Mouse (Mus musculus) thymus, postnatal 4 days (tissue): ENCODE measurements around the gene Slc41a2.

Experiments
- DNase-seq: peaks from one replicate; pipeline ENCODE4 v3.0.0; 2021

Gene Slc41a2

DNA sequence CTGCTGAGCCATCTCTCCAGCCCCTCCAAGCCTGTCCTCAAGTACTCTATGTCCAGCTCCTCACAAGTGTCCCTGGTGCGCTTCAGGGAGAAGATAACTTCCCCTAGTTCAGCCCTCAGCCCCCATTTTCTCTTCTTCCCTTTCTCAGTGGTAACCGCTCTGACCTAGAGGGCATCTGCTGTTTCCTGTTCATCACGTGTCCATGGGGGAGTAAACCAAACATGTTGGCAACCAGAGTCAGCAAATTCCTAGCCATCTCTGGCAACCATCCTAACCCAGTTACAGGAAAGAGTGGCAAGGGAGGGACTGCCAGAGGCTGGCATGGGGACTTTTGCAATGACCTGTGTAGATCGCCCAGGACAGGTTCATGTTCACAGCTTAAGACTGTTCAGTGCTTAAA lies 36.0 kb downstream of the Slc41a2 start:
- no peak for DNase-seq

DNA sequence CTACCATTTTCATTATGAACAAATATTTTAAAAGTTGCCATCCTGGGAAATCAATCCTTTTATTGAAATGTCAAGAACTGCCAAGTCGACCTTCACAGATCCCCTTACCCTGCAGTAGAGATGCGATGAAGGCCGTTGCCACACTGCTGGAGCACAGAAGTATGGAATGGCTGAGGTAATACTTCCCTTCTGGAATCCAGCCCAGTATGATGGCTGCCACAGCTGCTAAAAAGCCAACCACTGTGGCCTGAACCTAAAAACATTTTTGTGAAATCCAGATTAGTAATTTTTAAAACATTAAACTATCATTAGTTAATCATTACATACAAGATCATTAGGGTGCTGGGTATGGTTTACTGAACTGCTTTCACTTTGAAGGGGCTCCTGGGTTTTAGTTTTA lies 36.6 kb downstream of the Slc41a2 start:
- no peak for DNase-seq

DNA sequence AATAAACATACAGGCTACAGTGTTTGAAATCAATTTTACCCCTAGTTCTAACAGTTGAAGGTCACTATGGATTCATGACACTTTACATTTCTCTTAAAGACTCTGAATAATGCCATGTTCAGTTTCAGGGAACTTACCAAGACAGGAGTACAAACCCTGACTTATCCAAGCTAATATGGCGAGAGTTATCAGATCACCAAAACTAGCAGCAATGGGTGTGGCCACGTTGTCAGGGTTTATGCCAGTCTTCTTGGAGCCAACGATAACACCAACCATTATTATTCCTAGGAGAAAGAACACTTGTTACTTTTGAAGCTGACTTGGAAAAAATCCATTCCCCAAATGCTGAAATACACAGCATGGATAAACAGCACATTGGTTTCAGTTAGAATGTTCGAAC lies 40.7 kb downstream of the Slc41a2 start:
- no peak for DNase-seq

DNA sequence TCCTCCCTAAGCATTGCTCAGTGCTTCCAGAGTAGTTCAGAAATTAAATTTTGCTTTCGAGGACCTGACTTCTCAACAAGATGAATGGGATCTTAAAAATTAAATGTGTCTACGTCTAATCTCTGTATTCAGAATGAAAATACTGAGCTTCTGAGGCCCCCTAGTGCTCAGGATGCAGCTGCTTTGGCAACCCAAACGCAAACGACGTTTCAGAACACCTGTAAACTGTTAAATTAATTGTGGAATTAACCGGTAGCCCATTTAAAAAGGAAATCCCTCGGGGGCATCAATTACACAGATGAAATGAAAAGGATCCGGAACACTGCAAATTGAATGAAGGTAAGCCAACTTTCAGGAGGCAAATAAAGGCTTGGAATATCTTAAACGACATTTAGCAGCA lies 42.9 kb downstream of the Slc41a2 start:
- peak; percentile 45 for DNase-seq

DNA sequence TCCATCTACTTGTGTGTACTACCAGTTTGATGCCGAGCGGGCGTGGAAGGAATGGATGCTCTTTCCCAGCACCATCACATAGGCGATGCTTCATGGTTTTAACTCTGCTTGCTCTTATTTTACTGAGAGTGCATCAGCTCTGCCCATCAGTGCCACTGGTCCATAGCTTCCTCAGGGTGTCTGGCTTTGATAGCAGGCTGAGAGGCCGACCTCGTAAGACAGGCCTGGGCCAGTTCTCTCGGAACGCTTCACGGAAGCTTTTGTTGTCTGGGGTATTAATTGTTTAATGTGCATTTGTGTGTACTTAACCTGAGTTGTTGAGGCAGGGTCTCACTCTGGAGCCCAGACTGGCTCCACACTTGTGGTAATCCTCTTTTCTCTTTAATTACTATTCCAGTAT lies 44.3 kb downstream of the Slc41a2 start:
- DNase-seq = no peak

DNA sequence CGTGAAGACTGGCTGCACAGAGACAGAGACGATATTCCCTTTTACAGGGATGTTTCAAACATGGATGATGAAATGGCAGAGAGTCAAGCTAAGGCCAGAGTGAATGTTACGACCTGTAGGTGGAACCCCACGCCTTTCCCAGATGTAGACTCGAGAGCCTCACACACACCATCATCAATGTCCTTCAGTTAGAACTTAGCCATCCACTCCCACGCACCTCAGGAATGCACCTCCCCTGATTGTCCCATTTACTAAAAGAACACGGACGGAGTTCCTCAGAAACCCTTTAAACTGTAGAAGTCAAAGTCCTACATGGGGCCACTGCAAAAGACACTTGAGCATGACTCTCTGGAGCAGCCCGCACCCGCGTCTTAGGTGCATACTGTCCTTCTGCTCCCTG lies 46.0 kb downstream of the Slc41a2 start:
- DNase-seq = no peak

DNA sequence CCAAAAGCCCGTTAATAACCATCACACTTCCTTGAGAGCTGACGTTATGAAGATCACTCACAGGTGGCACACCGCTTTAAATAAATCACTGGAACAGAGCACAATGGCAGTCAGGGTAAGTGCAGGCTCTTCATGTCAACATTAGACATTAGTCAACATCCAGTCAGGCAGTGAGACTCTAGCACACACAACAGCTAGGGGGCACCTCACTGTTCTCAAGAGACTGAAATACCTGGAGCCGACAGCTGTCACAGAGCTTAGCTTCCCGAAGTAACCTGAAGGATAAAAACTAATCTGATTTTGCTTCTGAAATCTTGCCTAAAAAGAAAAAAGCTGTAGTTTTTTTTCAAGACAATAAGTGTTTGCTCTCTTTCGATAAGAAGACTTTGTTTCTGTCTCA lies 49.9 kb downstream of the Slc41a2 start:
- DNase-seq = no peak

DNA sequence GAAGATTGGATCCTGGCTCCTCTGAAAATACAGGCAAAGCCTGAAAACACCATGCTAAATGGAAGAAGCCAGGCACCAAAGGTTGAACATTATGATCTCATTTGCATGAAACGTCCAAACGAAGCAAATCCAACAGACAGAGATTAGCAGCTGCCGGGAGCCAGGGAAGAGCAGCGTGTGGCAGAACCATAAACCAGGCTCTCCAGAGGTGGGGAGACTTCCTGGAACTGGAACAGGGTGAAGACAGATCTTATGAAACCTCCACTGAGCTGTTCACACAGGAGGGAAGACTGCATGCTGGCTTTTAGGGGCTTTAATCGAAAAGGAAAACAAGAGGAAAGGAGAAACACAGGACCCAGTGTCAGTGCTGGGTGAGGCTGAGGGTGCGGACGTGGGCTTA lies 51.3 kb downstream of the Slc41a2 start:
- DNase-seq = no peak

DNA sequence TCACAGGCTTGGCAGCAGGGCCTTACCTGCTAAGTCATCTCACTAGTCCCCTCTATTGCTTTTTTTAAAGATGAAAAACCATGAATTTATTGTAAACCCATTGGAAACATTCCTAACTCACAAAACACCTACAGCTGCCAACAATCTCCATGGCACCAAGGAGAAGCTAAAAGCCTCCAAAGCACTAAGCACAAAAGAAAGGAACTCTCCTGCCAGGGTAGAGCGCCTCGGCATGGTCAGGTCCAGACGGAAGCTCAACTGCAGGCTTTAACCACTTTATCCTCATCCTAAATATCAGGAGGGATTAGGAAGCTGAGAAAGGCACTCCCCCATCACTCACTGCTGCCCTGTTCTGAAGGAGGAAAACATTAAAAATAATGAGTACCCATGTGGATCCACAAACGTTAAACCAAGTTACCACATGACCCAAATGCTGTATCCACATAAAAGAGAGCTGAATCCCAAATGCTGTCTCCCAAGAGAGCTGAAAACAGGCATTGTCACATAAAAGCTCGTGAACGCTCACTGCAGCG lies 51.9 kb downstream of the Slc41a2 start:
- DNase-seq = no peak

DNA sequence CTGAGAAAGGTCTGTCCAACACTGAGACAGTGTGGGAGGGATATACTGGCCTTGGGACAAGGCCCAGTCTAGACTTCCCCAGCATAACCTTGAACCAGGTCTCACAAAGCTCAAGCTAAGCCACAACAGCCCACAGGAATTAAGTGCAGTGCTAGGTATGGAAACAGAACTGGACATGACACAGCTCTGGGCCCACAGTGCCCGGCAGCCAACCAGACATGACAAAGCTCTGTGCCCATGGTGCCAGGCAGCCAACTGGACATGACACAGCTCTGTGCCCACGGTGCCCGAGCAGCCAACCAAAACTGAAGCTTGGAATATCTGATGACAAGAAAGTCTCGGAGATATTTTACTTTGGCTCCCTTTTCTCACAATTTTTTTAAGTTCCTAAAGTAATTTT lies 52.8 kb downstream of the Slc41a2 start:
- no peak for DNase-seq

DNA sequence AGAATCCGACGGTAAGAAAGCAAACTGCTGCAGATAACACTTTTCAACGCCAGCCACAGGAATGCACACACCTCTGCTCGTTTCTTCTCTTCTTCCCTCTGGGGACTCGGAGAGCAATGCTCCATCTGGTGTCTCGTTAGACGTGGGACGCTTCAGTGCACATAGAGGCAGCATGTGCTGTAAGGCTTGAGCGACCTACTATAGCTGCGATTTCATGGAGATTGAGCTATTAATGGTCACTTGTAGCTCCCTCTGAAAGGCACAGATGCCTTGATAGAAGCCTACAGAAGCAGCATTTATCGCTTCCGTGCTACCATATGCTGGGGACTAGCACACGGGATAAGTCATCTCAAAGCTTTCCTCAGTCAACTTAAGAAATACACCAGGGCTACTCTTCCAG lies 71.0 kb downstream of the Slc41a2 start:
- DNase-seq = no peak

DNA sequence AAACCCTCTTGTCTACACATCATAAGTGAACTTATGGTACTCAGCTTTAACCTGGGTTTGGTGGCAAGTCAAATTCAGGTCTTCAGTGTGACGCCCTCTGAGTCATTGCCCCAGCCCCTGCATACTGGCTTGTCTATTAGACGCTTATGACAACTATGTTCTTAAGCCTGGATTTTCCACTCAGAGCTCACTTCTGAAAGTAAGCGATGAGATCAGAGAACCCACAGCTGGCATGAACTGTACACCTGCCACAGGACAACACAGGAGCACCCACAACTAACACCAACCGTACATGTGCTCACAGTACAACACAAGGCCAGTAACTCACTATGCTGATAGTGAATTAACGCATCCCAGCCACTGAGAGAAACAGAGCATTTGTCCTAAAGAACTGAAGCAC lies 71.4 kb downstream of the Slc41a2 start:
- DNase-seq = no peak

DNA sequence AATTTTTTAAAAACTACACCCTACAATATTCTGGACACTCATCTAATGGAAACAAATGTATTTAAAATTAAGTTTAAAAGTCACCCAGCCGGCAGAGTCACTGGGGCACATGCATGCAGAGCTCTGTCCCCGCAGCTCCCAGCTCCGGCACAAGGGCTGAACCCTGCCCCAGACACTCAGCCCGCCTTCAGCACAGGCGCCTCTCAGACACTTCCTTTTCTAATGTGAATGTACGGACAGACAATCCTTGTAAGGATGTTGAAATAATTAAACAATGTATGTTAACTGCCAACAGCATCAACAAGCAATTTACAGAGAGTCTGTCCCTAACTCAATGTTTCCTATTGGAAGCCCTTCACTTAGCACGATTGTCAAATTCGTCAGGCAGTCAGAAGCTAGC lies 73.0 kb downstream of the Slc41a2 start:
- DNase-seq = no peak

DNA sequence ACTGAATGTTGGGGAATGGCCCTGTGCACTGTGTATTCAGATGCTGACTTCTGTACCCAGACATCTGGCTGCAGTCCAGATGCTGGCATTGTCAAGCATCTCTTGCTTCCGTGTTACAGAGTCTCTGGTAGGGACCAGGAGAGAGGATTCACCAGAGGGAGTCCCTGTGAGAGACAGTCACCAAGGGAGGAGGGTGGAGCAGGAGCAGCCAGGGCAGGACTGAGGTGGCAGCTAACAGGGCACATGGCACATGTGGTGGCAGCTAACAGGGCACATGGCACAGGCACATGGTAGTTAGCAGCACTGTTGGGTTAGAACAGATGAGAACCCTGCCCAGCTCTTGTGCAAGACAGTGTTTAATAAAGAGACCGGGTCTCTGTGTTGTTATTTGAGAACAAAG lies 73.6 kb downstream of the Slc41a2 start:
- no peak for DNase-seq

DNA sequence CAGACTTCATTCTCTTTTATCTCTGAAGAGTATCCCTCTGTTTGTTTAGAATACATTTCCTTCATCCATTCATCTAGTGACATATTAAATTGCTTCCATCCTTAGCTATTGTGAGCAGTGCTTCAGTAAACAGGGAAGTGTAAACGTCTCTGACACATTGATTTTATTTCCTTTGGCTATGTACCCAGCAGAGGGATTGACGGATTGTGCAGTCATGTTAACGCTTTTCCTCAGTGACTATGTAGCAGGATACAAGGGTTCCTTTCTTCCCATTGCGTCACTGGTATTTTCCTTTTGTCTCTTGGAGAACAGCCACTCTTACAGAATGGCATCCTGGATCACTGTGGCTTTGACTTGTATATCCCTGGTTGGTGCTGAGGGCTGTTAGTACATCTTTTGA lies 76.4 kb downstream of the Slc41a2 start:
- no peak for DNase-seq

DNA sequence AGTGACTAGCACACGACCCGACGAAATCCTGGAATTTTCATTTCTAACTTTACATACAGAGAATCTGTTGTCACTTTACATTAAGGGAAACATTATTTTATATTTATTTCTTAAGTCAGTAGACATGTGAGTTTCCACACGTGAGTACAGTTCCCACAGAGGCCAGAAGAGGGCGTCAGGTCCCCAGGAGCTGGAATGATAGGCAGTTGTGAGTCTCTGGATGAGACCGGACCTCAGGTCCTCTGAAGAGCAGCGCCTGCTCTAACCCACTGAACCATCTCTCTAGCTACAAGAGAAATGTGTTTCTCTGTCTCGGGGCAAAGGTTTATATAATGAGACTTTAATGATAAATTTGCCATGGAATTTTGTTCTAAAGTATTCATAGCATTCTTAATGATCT lies 86.3 kb downstream of the Slc41a2 start:
- peak; percentile 70 for DNase-seq

DNA sequence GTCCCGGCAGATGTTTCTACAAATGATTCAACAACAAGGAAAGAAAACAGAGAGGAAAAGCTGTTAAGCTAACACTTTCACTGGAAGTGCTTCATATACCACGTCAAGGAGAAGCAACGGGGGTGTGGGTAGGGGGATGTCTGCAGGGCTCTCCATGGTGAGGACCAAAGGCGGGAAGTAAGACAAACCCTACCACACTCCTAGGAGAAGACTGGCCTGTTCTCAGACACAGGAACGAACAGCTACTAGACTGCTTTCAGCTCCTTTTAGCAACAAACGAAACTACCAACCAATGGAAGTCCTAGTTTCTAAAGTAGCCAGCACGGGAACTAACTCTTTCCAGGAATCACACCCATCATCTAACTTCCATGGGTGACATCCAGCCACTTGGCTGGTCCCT lies 89.6 kb downstream of the Slc41a2 start:
- no peak for DNase-seq

DNA sequence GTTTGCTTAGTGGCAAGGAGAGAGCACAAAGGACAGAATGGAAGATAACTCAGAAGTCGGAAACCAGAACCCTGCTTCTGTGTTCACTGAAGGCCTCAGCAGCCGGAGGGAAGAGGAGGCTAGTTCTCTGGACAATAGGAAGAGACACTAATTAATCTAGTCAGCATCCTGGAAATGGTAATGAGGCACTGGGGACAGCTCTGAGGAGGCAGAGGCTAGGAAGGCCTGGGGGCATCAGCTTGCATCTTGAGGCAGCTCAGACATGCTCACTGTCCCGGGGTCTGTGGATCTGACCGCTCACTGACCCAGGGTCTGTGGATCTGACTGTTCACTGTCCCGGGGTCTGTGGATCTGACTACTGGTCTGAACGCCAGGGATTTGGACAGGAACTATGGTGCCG lies 92.0 kb downstream of the Slc41a2 start:
- no peak for DNase-seq

DNA sequence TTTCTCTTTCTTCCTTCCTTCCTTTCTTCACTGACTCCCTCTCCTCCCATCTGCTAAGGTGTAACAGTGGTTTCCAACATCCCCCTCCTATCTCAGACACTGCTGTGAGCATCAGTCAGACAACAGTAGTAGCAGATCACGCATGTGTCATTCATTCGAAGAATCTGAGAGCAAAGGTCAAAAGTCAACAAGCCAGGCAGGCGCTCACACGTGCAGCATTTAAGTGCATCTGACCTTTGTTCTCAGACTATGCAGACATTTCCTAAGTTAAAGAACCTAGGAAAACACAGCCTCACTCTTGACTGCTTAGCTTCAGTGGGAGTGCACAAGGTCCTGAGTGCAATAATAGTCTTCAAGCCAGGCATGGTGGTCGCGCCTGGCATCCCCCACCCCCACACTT lies 93.6 kb downstream of the Slc41a2 start:
- no peak for DNase-seq

DNA sequence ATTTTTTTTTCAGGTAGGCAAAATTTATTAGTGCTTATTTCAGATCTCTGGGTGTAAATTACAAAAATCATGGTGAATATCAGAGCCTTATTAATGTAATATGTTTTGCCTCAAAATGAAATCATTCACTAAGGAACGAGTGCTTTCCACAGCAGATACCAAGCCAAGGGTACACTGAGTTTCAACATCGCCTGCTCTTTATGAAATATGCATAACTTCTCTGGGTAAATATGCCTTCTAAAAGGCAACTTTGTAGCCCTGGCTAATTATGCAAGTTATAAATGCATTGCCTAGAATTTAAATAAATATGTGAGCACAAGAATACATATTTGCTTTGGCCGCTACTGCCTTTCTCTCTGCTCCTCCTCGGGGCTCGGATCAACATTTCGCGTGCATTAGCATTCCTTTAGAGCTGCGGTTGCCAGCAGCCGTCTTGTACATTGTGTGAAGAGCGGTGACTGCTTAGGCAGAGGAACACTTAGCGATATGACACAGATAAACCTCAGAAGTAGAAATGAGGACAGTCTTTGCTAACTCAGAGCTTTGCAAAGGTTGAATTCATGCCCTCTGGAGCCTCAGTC lies 95.5 kb downstream of the Slc41a2 start:
- DNase-seq = no peak

DNA sequence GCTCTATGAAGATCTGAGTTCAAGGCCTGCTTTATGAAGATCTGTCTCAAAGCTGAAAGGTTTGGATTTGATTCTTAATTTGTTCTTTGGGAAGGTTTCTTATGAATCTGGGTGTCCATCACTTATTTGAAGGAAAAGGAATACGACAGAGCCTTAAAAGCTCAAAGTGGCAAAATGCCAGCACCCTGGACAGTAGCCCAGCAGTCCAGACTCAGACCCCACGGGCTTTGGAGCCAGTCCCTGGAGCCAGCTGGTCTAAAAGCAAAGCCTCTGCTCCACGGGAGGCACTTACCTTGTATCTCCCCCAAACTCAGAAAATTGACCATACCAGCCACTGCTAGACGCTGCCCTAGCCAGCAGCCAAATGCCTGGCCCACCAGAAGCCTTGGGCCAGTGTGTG lies 103.3 kb downstream of the Slc41a2 start:
- DNase-seq = no peak

DNA sequence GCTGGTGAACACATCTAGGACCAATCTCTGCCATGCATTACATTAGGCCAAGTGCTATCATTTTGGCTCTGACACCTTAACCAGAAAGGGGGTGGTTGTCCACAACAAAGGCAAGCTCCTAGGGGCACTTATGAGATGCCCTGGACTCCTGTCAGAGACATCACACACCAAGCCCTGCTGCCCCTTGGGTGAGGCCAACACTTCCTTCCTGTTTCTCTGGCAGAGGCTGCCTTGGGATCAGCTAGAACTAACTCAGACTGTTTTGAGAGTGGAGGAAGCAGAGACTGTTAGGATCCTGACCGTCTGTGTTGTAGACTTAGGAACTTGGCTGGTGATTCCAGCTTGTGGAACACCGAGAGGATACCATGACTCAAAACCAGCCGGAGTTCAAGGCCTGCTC lies 103.7 kb downstream of the Slc41a2 start:
- DNase-seq = no peak

DNA sequence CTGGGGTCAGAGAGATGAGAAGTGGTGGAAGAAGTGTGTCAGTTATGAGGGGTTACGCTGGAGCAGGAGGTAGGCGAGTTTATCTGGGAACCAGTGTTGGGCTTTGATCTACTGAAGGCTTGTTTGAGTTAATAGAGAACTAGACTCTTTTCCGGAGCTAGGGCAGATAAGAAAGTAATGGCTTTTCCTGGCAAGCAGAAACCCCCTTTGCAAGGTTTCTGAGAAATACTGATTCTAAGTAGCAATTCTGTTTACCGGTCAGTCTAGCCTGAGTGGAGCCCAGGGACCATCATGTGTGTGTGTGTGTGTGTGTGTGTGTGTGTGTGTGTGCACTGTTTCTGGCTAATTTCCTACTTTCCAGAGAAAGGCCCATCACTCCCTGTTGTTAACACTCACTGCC lies 109.1 kb downstream of the Slc41a2 start:
- DNase-seq = no peak

DNA sequence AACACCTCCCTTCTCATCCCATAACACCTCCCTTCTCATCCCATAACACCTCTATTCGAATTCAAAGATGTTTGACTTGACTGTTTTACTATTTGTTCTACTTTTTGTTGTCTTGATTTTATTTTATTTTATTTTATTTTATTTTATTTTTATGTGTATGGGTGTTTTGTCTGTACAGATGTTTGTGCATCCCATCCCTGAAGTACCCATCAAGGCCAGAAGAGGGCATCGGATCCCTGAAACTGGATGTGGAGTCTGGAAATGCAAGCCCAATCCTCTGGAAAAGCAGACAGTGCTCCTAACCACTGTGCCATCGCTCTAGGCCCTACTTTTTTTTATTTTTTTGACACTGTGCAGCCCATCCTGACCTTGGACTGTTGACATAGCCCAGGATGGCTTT lies 112.7 kb downstream of the Slc41a2 start:
- peak; percentile 25 for DNase-seq

DNA sequence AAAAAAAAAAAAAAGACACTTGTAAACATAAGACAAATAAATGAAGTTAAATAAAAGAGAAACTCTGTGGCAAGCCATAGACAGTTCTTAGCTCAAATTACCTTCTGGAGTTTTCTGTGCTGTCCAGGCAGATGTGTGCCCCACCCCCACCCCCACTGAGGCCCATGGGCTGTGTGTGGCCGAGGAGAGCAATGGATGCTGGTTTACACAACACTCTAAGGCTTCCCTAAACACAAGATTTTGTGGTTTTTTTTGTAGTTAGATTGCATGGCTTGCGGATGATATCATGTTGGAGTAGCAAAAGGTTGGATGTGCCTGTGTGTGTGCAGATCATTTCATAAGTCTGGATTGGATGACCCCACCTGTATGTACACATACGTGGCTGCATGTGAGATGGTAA lies 116.8 kb downstream of the Slc41a2 start:
- no peak for DNase-seq

DNA sequence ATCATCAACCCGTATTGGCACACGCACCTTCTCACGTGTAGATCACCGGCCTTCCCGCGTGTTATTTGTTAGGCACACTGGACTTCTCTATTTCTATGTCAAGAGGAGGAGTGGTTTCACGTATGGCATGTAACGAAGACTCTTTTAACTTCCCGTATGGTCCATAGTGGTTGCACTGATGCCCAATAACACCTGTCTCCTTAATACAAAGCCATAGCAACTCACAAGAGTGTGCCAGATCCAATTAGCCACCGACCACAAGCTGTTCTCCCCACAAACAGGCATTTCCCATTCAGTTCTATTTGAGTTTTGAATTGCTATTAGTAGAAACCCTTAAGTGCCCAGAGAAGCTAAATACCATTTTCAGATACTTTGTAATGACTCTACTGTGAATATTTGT lies 117.5 kb downstream of the Slc41a2 start:
- DNase-seq = no peak
